Mouse (Mus musculus) intestine, embryonic 14.5 days (tissue): ENCODE data around the gene Rbm4b. TPM values are rescaled to one million over a fixed set of nuclear protein-coding genes. Genes with fewer than 3 reads are reported as not detected.
"Not testable (repeated sequence)": the region's sequence is repeated elsewhere in the genome, so short reads cannot be mapped to it uniquely, and the experiment has no call there.

Source experiments
- ATAC-seq: fragments of 200-750 bp; cut with Nextera tagmentation; replicated peaks from 2 replicates; pipeline ENCODE4 v1.8.0; 2017; ENCODE audit warnings: low read depth, moderate number of reproducible peaks, moderate TSS enrichment, moderate library complexity; ENCODE audit not compliant: low FRiP score, low TSS enrichment
- DNase-seq: peaks from one replicate; pipeline ENCODE4 v3.0.0-alpha.2; 2018; ENCODE audit warnings: low spot score
- H3K27ac ChIP-seq: fragments of 300-500 bp; sonication (generic); 2 replicates; pipeline ENCODE4 v1.5.1; 2014; ENCODE audit warnings: low read depth, mild to moderate bottlenecking, control low read depth
- H3K27me3 ChIP-seq: fragments of 300-500 bp; sonication (generic); replicated peaks from 2 replicates; pipeline ENCODE4 v1.6.1; 2014; ENCODE audit warnings: low read length, control low read depth; ENCODE audit not compliant: control insufficient read depth, insufficient read depth
- H3K36me3 ChIP-seq: fragments of 300-500 bp; sonication (generic); 2 replicates; pipeline ENCODE4 v1.6.1; 2014; ENCODE audit warnings: low read length, control low read depth; ENCODE audit not compliant: control insufficient read depth, insufficient read depth
- H3K4me1 ChIP-seq: fragments of 300-500 bp; sonication (generic); replicated peaks from 2 replicates; pipeline ENCODE4 v1.6.1; 2014; ENCODE audit warnings: low read length, control low read depth, mixed read lengths; ENCODE audit not compliant: control insufficient read depth, insufficient read depth
- H3K4me2 ChIP-seq: fragments of 300-500 bp; sonication (generic); 2 replicates; pipeline ENCODE4 v1.6.1; 2014; ENCODE audit warnings: low read length
- H3K4me3 ChIP-seq: fragments of 300-500 bp; sonication (generic); 2 replicates; pipeline ENCODE4 v1.5.1; 2014; ENCODE audit warnings: low read depth, low read length, control low read depth, mixed read lengths
- H3K9ac ChIP-seq: fragments of 300-500 bp; sonication (generic); 2 replicates; pipeline ENCODE4 v1.6.1; 2014; ENCODE audit warnings: mild to moderate bottlenecking, low read length
- H3K9me3 ChIP-seq: fragments of 300-500 bp; sonication (generic); 2 replicates; pipeline ENCODE4 v1.6.1; 2016; ENCODE audit warnings: low read length, control low read depth; ENCODE audit not compliant: control insufficient read depth
- WGBS: fragments of 180-500 bp; shearing (Covaris S2); extraction: QIAGEN DNeasy Blood & Tissue Kit; methylation state at CpG from one replicate; pipeline ENCODE4 v1.1.7; 2014; 5-methylcytosine and 5-hydroxymethylcytosine counted together
- polyA plus RNA-seq: library from polyadenylated mRNA; unstranded; fragments of >200 nt; fragmentation: Nextera tagmentation; extraction: Ambion mirVana; gene quantifications from 2 replicates; pipeline ENCODE4 v1.2.1, GENCODE M21; 2014

The Rbm4b gene
- polyA plus RNA-seq, 1 experiment from 2014 or later: 55.0 TPM

GRCm38 (mm10) chr19:4748493-4748892, 7.8 kb upstream of the Rbm4b start:
- no peak overlapping the region for H3K27ac ChIP-seq
- H3K36me3 ChIP-seq: 0 out of 2 replicates have a peak, but pooled peaks cover 5% of the 10 kb centered on the region
- 81% methylated on average over 10 of the region's 10 CpGs for WGBS
- no peak for DNase-seq
- no peak overlapping the region for H3K4me3 ChIP-seq
- no peaks in the 10 kb centered on the region for H3K4me1 ChIP-seq
- H3K27me3 ChIP-seq: no peaks in the 10 kb centered on the region
- no peak overlapping the region for H3K9ac ChIP-seq
- no peak for ATAC-seq
- no peaks in the 10 kb centered on the region for H3K9me3 ChIP-seq
- no peak overlapping the region for H3K4me2 ChIP-seq

GRCm38 (mm10) chr19:4749975-4750374, 6.3 kb upstream of the Rbm4b start:
- DNase-seq (no peak), ATAC-seq (no peak)
- no peaks in the 10 kb centered on the region for H3K27me3 ChIP-seq
- H3K27ac ChIP-seq: no peak overlapping the region
- H3K4me1 ChIP-seq: no peaks in the 10 kb centered on the region
- H3K4me3 ChIP-seq: no peak overlapping the region
- no peaks in the 10 kb centered on the region for H3K36me3 ChIP-seq
- H3K4me2 ChIP-seq: no peak overlapping the region
- WGBS: 84% methylated on average over 6 of the region's 6 CpGs
- no peak overlapping the region for H3K9ac ChIP-seq
- H3K9me3 ChIP-seq: no peaks in the 10 kb centered on the region

DNA sequence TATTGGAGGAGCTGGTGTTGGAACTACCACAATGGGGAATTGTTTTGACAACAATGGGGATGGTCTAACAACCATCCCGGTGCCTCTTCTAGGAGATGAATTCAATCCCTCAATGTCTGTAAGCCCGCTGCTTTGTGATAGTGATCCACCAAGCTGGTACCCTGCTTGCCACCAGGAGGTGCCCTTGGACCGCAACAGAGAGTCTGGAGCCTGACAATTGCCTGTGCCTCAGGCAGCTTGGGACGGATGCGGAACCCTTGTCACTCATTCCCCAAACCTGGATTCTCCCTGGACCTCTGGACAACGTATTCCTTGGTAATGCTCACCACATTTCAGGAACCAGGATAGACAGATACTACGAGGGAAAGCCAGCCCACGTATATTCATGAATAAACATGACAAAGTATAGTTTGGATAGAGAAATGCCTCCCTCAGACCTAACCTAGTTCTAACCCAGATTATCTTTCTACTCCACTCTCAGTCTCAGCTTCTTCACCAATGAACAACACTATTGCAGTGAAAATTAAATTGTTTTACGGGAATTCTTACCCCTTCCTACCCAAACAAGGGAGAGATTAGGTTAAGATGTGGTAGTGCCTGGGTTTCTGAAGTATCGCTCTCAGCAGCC, 618 bp upstream of the Rbm4b start:
- no peaks in the 10 kb centered on the region for H3K27me3 ChIP-seq
- ATAC-seq (peak; percentile 52), DNase-seq (peak; percentile 91)
- H3K9ac ChIP-seq: peak overlapping the region; percentile 54
- 0% methylated on average over 10 of the region's 10 CpGs for WGBS
- H3K27ac ChIP-seq: peak overlapping the region; percentile 93
- peak overlapping the region; percentile 70 for H3K4me3 ChIP-seq
- peak overlapping the region; percentile 83 for H3K4me2 ChIP-seq
- H3K9me3 ChIP-seq: no peaks in the 10 kb centered on the region
- H3K36me3 ChIP-seq: peaks cover 14% of the 10 kb centered on the region
- H3K4me1 ChIP-seq: peaks cover 9% of the 10 kb centered on the region; the same call in 1 of the 2 replicates

GRCm38 (mm10) chr19:4756921-4757320, 624 bp downstream of the Rbm4b start:
- peaks cover 9% of the 10 kb centered on the region; the same call in 1 of the 2 replicates for H3K4me1 ChIP-seq
- H3K4me2 ChIP-seq: peak overlapping the region; percentile 83
- ATAC-seq (no peak; the same call in 1 of the 2 replicates), DNase-seq (no peak)
- H3K9me3 ChIP-seq: no peaks in the 10 kb centered on the region
- H3K27ac ChIP-seq: peak overlapping the region; percentile 93
- H3K36me3 ChIP-seq: peaks cover 27% of the 10 kb centered on the region
- no peaks in the 10 kb centered on the region for H3K27me3 ChIP-seq
- H3K9ac ChIP-seq: peak overlapping the region; percentile 84
- peak overlapping the region; percentile 70 for H3K4me3 ChIP-seq
- WGBS: under 1% methylated on average over 9 of the region's 9 CpGs

GRCm38 (mm10) chr19:4760544-4760943, 4.2 kb downstream of the Rbm4b start:
- not testable (repeated sequence) for DNase-seq, H3K27ac ChIP-seq
- WGBS: 87% methylated on average over 8 of the region's 8 CpGs

DNA sequence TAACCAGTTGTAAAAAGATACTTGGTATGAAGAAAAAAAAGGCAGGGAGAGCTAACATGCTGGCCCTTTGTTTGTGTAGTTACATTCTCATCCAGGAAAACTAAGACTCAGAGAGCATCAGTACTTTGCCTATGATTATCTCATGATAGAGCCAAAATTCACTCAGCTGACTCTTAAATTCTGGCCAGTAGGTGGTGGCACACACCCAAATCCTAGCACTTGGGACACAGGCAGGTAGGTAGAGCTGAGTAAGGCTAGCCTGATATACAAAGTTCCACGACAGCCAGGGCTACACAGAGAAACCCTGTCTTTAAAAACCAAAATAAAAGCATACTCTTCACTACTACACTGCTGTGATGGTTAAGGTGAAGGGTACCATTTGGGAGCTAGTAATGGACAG, 6.6 kb downstream of the Rbm4b start:
- WGBS: 48% methylated on average over 1 of the region's 1 CpGs
- H3K27ac ChIP-seq: no peak overlapping the region
- H3K9me3 ChIP-seq: no peaks in the 10 kb centered on the region
- peaks cover 75% of the 10 kb centered on the region for H3K36me3 ChIP-seq
- H3K27me3 ChIP-seq: no peaks in the 10 kb centered on the region
- DNase-seq (no peak), ATAC-seq (no peak)
- H3K4me1 ChIP-seq: 0 out of 2 replicates have a peak, but pooled peaks cover 4% of the 10 kb centered on the region
- no peak overlapping the region for H3K9ac ChIP-seq
- H3K4me2 ChIP-seq: no peak overlapping the region
- H3K4me3 ChIP-seq: no peak overlapping the region

More at GRCm38 (mm10) chr19:4760544-4760943, 4.2 kb downstream of the Rbm4b start:
- not testable (repeated sequence) for H3K27me3 ChIP-seq, H3K4me2 ChIP-seq, H3K4me1 ChIP-seq, H3K9ac ChIP-seq, H3K4me3 ChIP-seq, ATAC-seq, H3K9me3 ChIP-seq
- H3K36me3 ChIP-seq: peaks cover 63% of the 10 kb centered on the region

DNA sequence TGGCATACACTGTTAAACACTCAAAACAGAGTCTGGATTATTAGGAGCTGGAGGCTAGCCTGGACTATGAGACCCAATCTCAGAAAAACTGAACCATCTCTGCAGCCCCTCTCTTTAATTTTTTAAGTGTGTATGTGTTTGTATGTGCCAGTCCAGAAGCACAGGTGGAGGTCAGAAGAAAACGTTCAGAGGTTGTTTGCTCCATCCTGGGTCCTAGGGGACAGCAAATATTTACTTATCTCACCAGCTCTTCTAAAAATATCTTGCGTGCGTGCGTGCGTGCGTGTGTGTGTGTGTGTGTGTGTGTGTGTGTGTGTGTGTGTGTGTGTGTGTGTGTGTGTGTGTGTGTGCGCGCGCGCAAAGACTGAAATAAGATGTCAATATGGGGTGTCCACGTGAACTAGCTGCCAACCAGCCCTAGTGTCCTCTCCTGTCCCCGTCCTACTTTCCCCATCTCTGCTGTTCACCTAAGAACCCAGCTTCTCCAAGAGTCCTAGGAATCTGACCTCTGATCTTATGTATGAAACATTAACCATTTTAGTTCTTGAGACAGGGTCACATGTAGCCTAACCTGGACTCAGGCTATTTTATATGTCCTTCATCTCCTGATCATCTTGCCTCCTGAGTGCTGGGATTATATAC, 11.3 kb downstream of the Rbm4b start:
- H3K4me3 ChIP-seq: no peak overlapping the region
- no peak overlapping the region for H3K27ac ChIP-seq
- ATAC-seq (no peak), DNase-seq (no peak)
- no peaks in the 10 kb centered on the region for H3K27me3 ChIP-seq
- no peaks in the 10 kb centered on the region for H3K4me1 ChIP-seq
- no peak overlapping the region for H3K9ac ChIP-seq
- peaks cover 92% of the 10 kb centered on the region for H3K36me3 ChIP-seq
- H3K4me2 ChIP-seq: no peak overlapping the region
- whole genome bisulfite sequencing: 78% methylated on average over 12 of the region's 12 CpGs
- no peaks in the 10 kb centered on the region for H3K9me3 ChIP-seq

GRCm38 (mm10) chr19:4772785-4773184, 16.5 kb downstream of the Rbm4b start:
- H3K4me1 ChIP-seq: no peaks in the 10 kb centered on the region
- H3K36me3 ChIP-seq: peaks cover 96% of the 10 kb centered on the region
- H3K27me3 ChIP-seq: no peaks in the 10 kb centered on the region
- ATAC-seq (no peak), DNase-seq (no peak)
- no peak overlapping the region for H3K27ac ChIP-seq
- no peak overlapping the region for H3K9ac ChIP-seq
- 59% methylated on average over 3 of the region's 3 CpGs for WGBS
- no peaks in the 10 kb centered on the region for H3K9me3 ChIP-seq
- H3K4me3 ChIP-seq: no peak overlapping the region
- H3K4me2 ChIP-seq: no peak overlapping the region

- no peaks in the 10 kb centered on the region for H3K9me3 ChIP-seq
- H3K27me3 ChIP-seq: no peaks in the 10 kb centered on the region
- 85% methylated on average over 2 of the region's 2 CpGs for WGBS
- no peak overlapping the region for H3K27ac ChIP-seq
- no peak overlapping the region for H3K9ac ChIP-seq
- no peak overlapping the region for H3K4me2 ChIP-seq
- no peaks in the 10 kb centered on the region for H3K4me1 ChIP-seq
- H3K36me3 ChIP-seq: peaks cover 99% of the 10 kb centered on the region
- ATAC-seq (no peak), DNase-seq (no peak)
- H3K4me3 ChIP-seq: no peak overlapping the region
Measured at GRCm38 (mm10) chr19:4782891-4783290, 26.6 kb downstream of the Rbm4b start.
